Mouse (Mus musculus) thymus, adult 2 months (tissue): ENCODE measurements around the gene Cemip2.

Experiments used
- CTCF ChIP-seq: fragments of 200-500 bp; IDR thresholded peaks from 2 replicates; pipeline ENCODE4 v1.5.1; 2012; ENCODE audit warnings: mild to moderate bottlenecking, control low read depth, low read length, moderate library complexity, borderline replicate concordance; ENCODE audit not compliant: control insufficient read depth, poor library complexity, insufficient read depth; ENCODE audit errors: extremely low read depth
- POLR2A ChIP-seq: fragments of 200-500 bp; IDR thresholded peaks from 2 replicates; pipeline ENCODE4 v1.6.1; 2012; ENCODE audit warnings: mild to moderate bottlenecking, low read length, control low read depth, moderate library complexity; ENCODE audit not compliant: control insufficient read depth, poor library complexity, insufficient read depth; ENCODE audit errors: extremely low read depth

DNA sequence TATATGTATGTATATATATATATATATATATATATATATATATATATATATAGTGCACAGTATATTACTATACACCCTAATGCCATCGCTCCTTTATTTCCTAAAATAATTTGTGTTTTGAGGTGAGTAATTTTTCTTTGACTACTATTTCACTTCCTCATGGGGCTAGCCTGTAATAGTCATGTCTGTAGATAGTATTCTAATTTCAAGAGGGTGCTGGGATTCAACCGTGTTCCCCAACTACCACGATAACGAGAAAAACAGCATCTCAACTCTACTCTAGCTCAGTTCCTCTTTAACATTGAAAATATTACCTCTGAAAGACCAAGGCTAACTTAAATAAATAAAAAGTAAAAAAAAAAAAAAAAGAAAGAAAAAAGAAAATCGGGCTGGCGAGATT is 49.8 kb upstream of the Cemip2 start:
- TF ChIP-seq POLR2A (no peak), CTCF (no peak)
